Mouse (Mus musculus) 3134 (cell line): Measurements from ENCODE around the gene Rhox3a2.
"Not testable (repeated sequence)": the region's sequence is repeated elsewhere in the genome, so short reads cannot be mapped to it uniquely, and the experiment has no call there.

Source experiments
- DNase-seq: peaks from one replicate; pipeline ENCODE4 v3.0.0-alpha.2; 2011; ENCODE audit warnings: low spot score; ENCODE audit not compliant: insufficient read length; ENCODE audit errors: extremely low read depth

Rhox3a2 gene

GRCm38 (mm10) chrX:37379728-37380127 is at the start of gene Rhox3a2:
Gene Rhox3a2 (plus strand): TSS chrX:37380028.
- not testable (repeated sequence) for DNase-seq

- DNase-seq: not testable (repeated sequence)
Measured at GRCm38 (mm10) chrX:37390548-37390947, 10.7 kb downstream of the Rhox3a2 start, which contains the start of gene Rhox4a2. Gene Rhox4a2 (plus strand): TSS chrX:37390848.

GRCm38 (mm10) chrX:37411767-37412166 is 31.9 kb downstream of the Rhox3a2 start, which contains the start of gene Rhox2b:
Gene Rhox2b (plus strand): TSS chrX:37412067.
- DNase-seq: not testable (repeated sequence)

- DNase-seq: not testable (repeated sequence)
Measured at GRCm38 (mm10) chrX:37432194-37432593, 52.4 kb downstream of the Rhox3a2 start, which contains the start of gene Rhox4b. Gene Rhox4b (plus strand): TSS chrX:37432494.
